8 mouse cellular contexts compared by ENCODE assay signal in genomic region chr7:19932877-19933809, GRCm38 (mm10). TPM values are rescaled to one million over a fixed set of nuclear protein-coding genes. Genes with fewer than 3 reads are reported as not detected.
DNase-seq lines count a peak whose midpoint lies in the region; ATAC-seq and TF ChIP-seq lines count a peak whose summit lies in the region.

No protein-coding gene starts in this region.

- no peak for TF ChIP-seq CTCF in CH12.LX (conservative IDR thresholded peaks at IDR 0.05 in 1 of 2, IDR thresholded peaks at IDR 0.05 in 1 of 2; ENCODE audit: low read depth in 2 of 2, low read length in 2 of 2)

- ATAC-seq in forebrain, embryonic 12.5 days (ENCODE audit: low FRiP score): peak; percentile 82; the same call in 1 of the 2 replicates
- peak; percentile 72 for ATAC-seq in heart, embryonic 16.5 days (replicated peaks; ENCODE audit: extremely low read depth, insufficient read depth, low FRiP score)
- ATAC-seq in liver, embryonic 13.5 days (ENCODE audit: low read depth): peak; percentile 64; the same call in 1 of the 2 replicates

- dilution Hi-C loops in CH12.LX (cut with MboI; ENCODE audit: extremely low pct_ligation_motif_present, extremely low pct_unique_long_range_greater_than_20kb, low sequenced_read_pairs): no loop called here

- in situ Hi-C loops in CH12.LX (cut with MboI; ENCODE audit: low pct_ligation_motif_present, low pct_unique_long_range_greater_than_20kb, low sequenced_read_pairs): no loop called here

- DNase-seq in CH12.LX (ENCODE audit: extremely low read depth): peak; percentile 41
- DNase-seq in adrenal gland, postnatal 36 days: peak; percentile 59 to 70
- peak; percentile 63 for DNase-seq in kidney, postnatal 14 days
- no peak for DNase-seq in liver, embryonic 13.5 days
- peak; percentile 42 to 64 for DNase-seq in natural killer cell, adult 2 months (ENCODE audit: low spot score in 2 of 2)
- peak; percentile 85 for DNase-seq in thymus, postnatal 0 days (ENCODE audit: low spot score)

- H3K4me2 ChIP-seq in CH12.LX (ENCODE audit: insufficient read depth, low read depth, poor library complexity, severe bottlenecking): peak overlapping the region; percentile 76
- peak overlapping the region; percentile 46 for H3K4me2 ChIP-seq in forebrain, embryonic 12.5 days
- H3K4me2 ChIP-seq in heart, embryonic 16.5 days (ENCODE audit: low read depth, low read length): peak overlapping the region; percentile 70
- H3K4me2 ChIP-seq in liver, embryonic 13.5 days: peak overlapping the region; percentile 50

- H3K9ac ChIP-seq in CH12.LX (ENCODE audit: insufficient read depth, low read depth): no peak overlapping the region
- no peak overlapping the region for H3K9ac ChIP-seq in forebrain, embryonic 12.5 days
- H3K9ac ChIP-seq in heart, embryonic 16.5 days (ENCODE audit: low read length): peak overlapping the region; percentile 60
- no peak overlapping the region for H3K9ac ChIP-seq in liver, embryonic 13.5 days

- H3K4me1 ChIP-seq in CH12.LX (ENCODE audit: control insufficient read depth in 1 of 2, insufficient read depth in 2 of 2): peaks cover 8 to 11% of the 10 kb centered on the region in 2 experiments; a peak in 3 of 4 replicates
- H3K4me1 ChIP-seq in forebrain, embryonic 12.5 days: 0 out of 2 replicates have a peak, but pooled peaks cover 6% of the 10 kb centered on the region
- H3K4me1 ChIP-seq in heart, embryonic 16.5 days (ENCODE audit: control insufficient read depth, insufficient read depth, low read length): peaks cover 33% of the 10 kb centered on the region
- peaks cover 16% of the 10 kb centered on the region; the same call in 1 of the 2 replicates for H3K4me1 ChIP-seq in liver, embryonic 13.5 days (replicated peaks)

- no peak overlapping the region for H3K27ac ChIP-seq in CH12.LX (ENCODE audit: insufficient read depth, low read depth)
- no peak overlapping the region for H3K27ac ChIP-seq in forebrain, embryonic 12.5 days
- peak overlapping the region; percentile 93 for H3K27ac ChIP-seq in heart, embryonic 16.5 days (ENCODE audit: low read length)
- no peak overlapping the region for H3K27ac ChIP-seq in liver, embryonic 13.5 days

- H3K27me3 ChIP-seq in CH12.LX (replicated peaks): no peaks in the 10 kb centered on the region
- no peaks in the 10 kb centered on the region for H3K27me3 ChIP-seq in forebrain, embryonic 12.5 days
- 0 out of 2 replicates have a peak, but pooled peaks cover 2% of the 10 kb centered on the region for H3K27me3 ChIP-seq in heart, embryonic 16.5 days (ENCODE audit: control insufficient read depth, insufficient read depth, low read length)
- peaks cover 12% of the 10 kb centered on the region; the same call in 1 of the 2 replicates for H3K27me3 ChIP-seq in liver, embryonic 13.5 days

- H3K79me2 ChIP-seq in CH12.LX (replicated peaks; ENCODE audit: control insufficient read depth, extremely low read depth, insufficient read depth, poor library complexity, severe bottlenecking): no peaks in the 10 kb centered on the region

- no peaks in the 10 kb centered on the region for H3K36me3 ChIP-seq in CH12.LX (replicated peaks in 1 of 2; ENCODE audit: control insufficient read depth in 1 of 2, insufficient read depth in 1 of 2, low read length in 1 of 2)
- no peaks in the 10 kb centered on the region for H3K36me3 ChIP-seq in forebrain, embryonic 12.5 days (replicated peaks)
- H3K36me3 ChIP-seq in heart, embryonic 16.5 days (ENCODE audit: control insufficient read depth, insufficient read depth): no peaks in the 10 kb centered on the region
- H3K36me3 ChIP-seq in liver, embryonic 13.5 days: no peaks in the 10 kb centered on the region

- peak overlapping the region in 1 of 3 experiments; percentile 14 for H3K4me3 ChIP-seq in CH12.LX (replicated peaks in 1 of 3; ENCODE audit: low read depth in 2 of 3, low read length in 2 of 3, poor library complexity in 1 of 3)
- H3K4me3 ChIP-seq in forebrain, embryonic 12.5 days (replicated peaks): peak overlapping the region; percentile 19
- peak overlapping the region; percentile 34 for H3K4me3 ChIP-seq in heart, embryonic 16.5 days (ENCODE audit: low read length)
- no peak overlapping the region; the same call in 1 of the 2 replicates for H3K4me3 ChIP-seq in liver, embryonic 13.5 days (replicated peaks)

- no peak for TF ChIP-seq EP300 in CH12.LX (IDR thresholded peaks at IDR 0.05; ENCODE audit: low read length)

- 27% methylated on average over 21 of the region's 21 CpGs for WGBS in forebrain, embryonic 12.5 days
- WGBS in heart, embryonic 16.5 days: 17% methylated on average over 21 of the region's 21 CpGs
- 7% methylated on average over 20 of the region's 21 CpGs for WGBS in liver, embryonic 13.5 days (ENCODE audit: insufficient replicate concordance)

- TF ChIP-seq RAD21 in CH12.LX (IDR thresholded peaks at IDR 0.05; ENCODE audit: low read depth, low read length): no peak

- 0 out of 2 replicates have a peak, but pooled peaks have one; percentile 18 for TF ChIP-seq POLR2A in CH12.LX (IDR thresholded peaks at IDR 0.05; ENCODE audit: low read depth, low read length)

- H3K9me3 ChIP-seq in CH12.LX (replicated peaks; ENCODE audit: low read length): no peaks in the 10 kb centered on the region
- H3K9me3 ChIP-seq in forebrain, embryonic 12.5 days: no peaks in the 10 kb centered on the region
- no peaks in the 10 kb centered on the region for H3K9me3 ChIP-seq in heart, embryonic 16.5 days (replicated peaks; ENCODE audit: control insufficient read depth, low read length)
- no peaks in the 10 kb centered on the region for H3K9me3 ChIP-seq in liver, embryonic 13.5 days (replicated peaks)

TF ChIP-seq in CH12.LX, 34 proteins besides CTCF, POLR2A, EP300 and RAD21 (continues in another document):
- TF ChIP-seq SMC3 (IDR thresholded peaks at IDR 0.05; ENCODE audit: low read depth, low read length) (no peak), MAX (IDR thresholded peaks at IDR 0.05; ENCODE audit: low read length) (no peak), MXI1 (IDR thresholded peaks at IDR 0.05; ENCODE audit: low read depth, low read length) (no peak; the same call in none of the 2 replicates), JUND (conservative IDR thresholded peaks at IDR 0.05; ENCODE audit: low read depth, low read length) (no peak), IRF4 (IDR thresholded peaks at IDR 0.05; ENCODE audit: low read depth, low read length) (peak; percentile 14; the same call in 1 of the 2 replicates), UBTF (IDR thresholded peaks at IDR 0.05; ENCODE audit: low read depth, low read length) (no peak), MAFK (IDR thresholded peaks at IDR 0.05; ENCODE audit: insufficient replicate concordance, low read length) (no peak)

RNA-seq across cellular contexts. Expression of gene Pvr, which starts 12.2 kb away (rescaled TPM):
- total RNA-seq in CH12.LX (2012; rRNA removed) (15.0 and 15.4 TPM in 2 replicates), CH12.LX (2014; rRNA removed) (12.7 and 13.1 TPM in 2 replicates)
- polyA plus RNA-seq in CH12.LX (2012; ENCODE audit: insufficient read length, low read depth): 8.8 and 13.2 TPM in 2 replicates
- total RNA-seq in adrenal gland, postnatal 36 days (2021): 10 to 100 TPM; 28.8 to 33.7 TPM
- 3.2 and 4.3 TPM in 2 replicates for polyA plus RNA-seq in forebrain, embryonic 12.5 days (2016; fragmentation: Nextera tagmentation; extraction: Ambion mirVana)
- polyA plus RNA-seq in heart, embryonic 16.5 days (2015; fragmentation: Nextera tagmentation; extraction: Ambion mirVana): 17.6 and 19.0 TPM in 2 replicates
- 1.9 and 2.2 TPM in 2 replicates for polyA plus RNA-seq in liver, embryonic 13.5 days (2015; fragmentation: Nextera tagmentation; extraction: Ambion mirVana)
- 33.7 and 52.4 TPM in 2 replicates for polyA plus RNA-seq in thymus, postnatal 0 days (2015; fragmentation: Nextera tagmentation; extraction: Ambion mirVana)

RNA-seq across cellular contexts. Expression of gene Igsf23, which starts 17.4 kb away (rescaled TPM):
- 0.08 TPM in 1 of 2 replicates, not detected in the other for total RNA-seq in CH12.LX (2012; rRNA removed)
- not detected in 2 replicates for total RNA-seq in CH12.LX (2014; rRNA removed)
- not detected in 2 replicates for polyA plus RNA-seq in CH12.LX (2012; ENCODE audit: insufficient read length, low read depth)
- total RNA-seq in adrenal gland, postnatal 36 days (2021): not detected
- not detected in 2 replicates for polyA plus RNA-seq in forebrain, embryonic 12.5 days (2016; fragmentation: Nextera tagmentation; extraction: Ambion mirVana)
- polyA plus RNA-seq in heart, embryonic 16.5 days (2015; fragmentation: Nextera tagmentation; extraction: Ambion mirVana): 1.8 and 2.2 TPM in 2 replicates
- 0.20 and 0.35 TPM in 2 replicates for polyA plus RNA-seq in liver, embryonic 13.5 days (2015; fragmentation: Nextera tagmentation; extraction: Ambion mirVana)
- 14.8 and 15.5 TPM in 2 replicates for polyA plus RNA-seq in thymus, postnatal 0 days (2015; fragmentation: Nextera tagmentation; extraction: Ambion mirVana)

RNA-seq across cellular contexts. Expression of gene Ceacam20, which starts 32.1 kb away (rescaled TPM):
- 1.8 and 1.9 TPM in 2 replicates for total RNA-seq in CH12.LX (2012; rRNA removed)
- total RNA-seq in CH12.LX (2014; rRNA removed): 4.3 and 6.6 TPM in 2 replicates
- 4.2 and 5.8 TPM in 2 replicates for polyA plus RNA-seq in CH12.LX (2012; ENCODE audit: insufficient read length, low read depth)
- total RNA-seq in adrenal gland, postnatal 36 days (2021): not detected
- not detected in 2 replicates for polyA plus RNA-seq in forebrain, embryonic 12.5 days (2016; fragmentation: Nextera tagmentation; extraction: Ambion mirVana)
- 0.11 TPM in 1 of 2 replicates, not detected in the other for polyA plus RNA-seq in heart, embryonic 16.5 days (2015; fragmentation: Nextera tagmentation; extraction: Ambion mirVana)
- not detected in 2 replicates for polyA plus RNA-seq in liver, embryonic 13.5 days (2015; fragmentation: Nextera tagmentation; extraction: Ambion mirVana)
- polyA plus RNA-seq in thymus, postnatal 0 days (2015; fragmentation: Nextera tagmentation; extraction: Ambion mirVana): 0.06 TPM in 1 of 2 replicates, not detected in the other

RNA-seq across cellular contexts. Expression of gene Ceacam19, which starts 45.4 kb away (rescaled TPM):
- total RNA-seq in CH12.LX (2012; rRNA removed): 0.04 and 0.08 TPM in 2 replicates
- total RNA-seq in CH12.LX (2014; rRNA removed): not detected in 2 replicates
- polyA plus RNA-seq in CH12.LX (2012; ENCODE audit: insufficient read length, low read depth): not detected in 2 replicates
- total RNA-seq in adrenal gland, postnatal 36 days (2021): not detected
- not detected in 2 replicates for polyA plus RNA-seq in forebrain, embryonic 12.5 days (2016; fragmentation: Nextera tagmentation; extraction: Ambion mirVana)
- polyA plus RNA-seq in heart, embryonic 16.5 days (2015; fragmentation: Nextera tagmentation; extraction: Ambion mirVana): 0.04 TPM in 1 of 2 replicates, not detected in the other
- polyA plus RNA-seq in liver, embryonic 13.5 days (2015; fragmentation: Nextera tagmentation; extraction: Ambion mirVana): not detected in 2 replicates
- polyA plus RNA-seq in thymus, postnatal 0 days (2015; fragmentation: Nextera tagmentation; extraction: Ambion mirVana): 0.10 and 0.14 TPM in 2 replicates

RNA-seq across cellular contexts. Expression of gene Nlrp9b, which starts 58.1 kb away (rescaled TPM):
- total RNA-seq in CH12.LX (2012; rRNA removed) (0.21 and 0.34 TPM in 2 replicates), CH12.LX (2014; rRNA removed) (1.4 TPM in 2 replicates)
- polyA plus RNA-seq in CH12.LX (2012; ENCODE audit: insufficient read length, low read depth): 1.4 and 2.3 TPM in 2 replicates
- total RNA-seq in adrenal gland, postnatal 36 days (2021): not detected
- polyA plus RNA-seq in forebrain, embryonic 12.5 days (2016; fragmentation: Nextera tagmentation; extraction: Ambion mirVana): not detected in 2 replicates
- polyA plus RNA-seq in heart, embryonic 16.5 days (2015; fragmentation: Nextera tagmentation; extraction: Ambion mirVana): 0.04 TPM in 1 of 2 replicates, not detected in the other
- not detected in 2 replicates for polyA plus RNA-seq in liver, embryonic 13.5 days (2015; fragmentation: Nextera tagmentation; extraction: Ambion mirVana)
- polyA plus RNA-seq in thymus, postnatal 0 days (2015; fragmentation: Nextera tagmentation; extraction: Ambion mirVana): not detected in 2 replicates
